Mouse (Mus musculus) testis, adult 2 months (tissue): ENCODE data around the gene Dvl2. TPM values are rescaled to one million over a fixed set of nuclear protein-coding genes. Genes with fewer than 3 reads are reported as not detected.

ENCODE experiments used
- H3K27ac ChIP-seq: fragments of 200-500 bp; 2 replicates; pipeline ENCODE4 v1.5.1; 2012; ENCODE audit warnings: low read depth, low read length; ENCODE audit not compliant: control insufficient read depth, insufficient read depth
- H3K27me3 ChIP-seq: fragments of 200-500 bp; 2 replicates; pipeline ENCODE4 v1.6.1; 2012; ENCODE audit warnings: mild to moderate bottlenecking, low read length, moderate library complexity; ENCODE audit not compliant: control insufficient read depth, insufficient read depth
- H3K36me3 ChIP-seq: fragments of 200-500 bp; 2 replicates; pipeline ENCODE4 v1.6.1; 2012; ENCODE audit warnings: mild to moderate bottlenecking, low read length; ENCODE audit not compliant: control insufficient read depth, insufficient read depth
- H3K4me1 ChIP-seq: fragments of 200-500 bp; 2 replicates; pipeline ENCODE4 v1.6.1; 2012; ENCODE audit warnings: low read length; ENCODE audit not compliant: control insufficient read depth, insufficient read depth
- H3K4me3 ChIP-seq: fragments of 200-500 bp; 2 replicates; pipeline ENCODE4 v1.5.1; 2012; ENCODE audit warnings: low read depth, mild to moderate bottlenecking, low read length, moderate library complexity, mixed read lengths; ENCODE audit not compliant: control insufficient read depth
- CTCF ChIP-seq: fragments of 200-500 bp; IDR thresholded peaks from 2 replicates; pipeline ENCODE4 v1.5.1; 2012; ENCODE audit warnings: low read depth, mild to moderate bottlenecking, inconsistent platforms, low read length, moderate library complexity; ENCODE audit not compliant: control insufficient read depth, insufficient read depth, insufficient replicate concordance
- POLR2A ChIP-seq: fragments of 200-500 bp; IDR thresholded peaks from 2 replicates; pipeline ENCODE4 v1.6.1; 2012; ENCODE audit warnings: low read depth, mild to moderate bottlenecking, inconsistent platforms, low read length, moderate library complexity; ENCODE audit not compliant: control insufficient read depth
- polyA plus RNA-seq: library from polyadenylated mRNA; depleted of rRNA; stranded (reverse); fragments of >200 nt; gene quantifications from 2 replicates; pipeline ENCODE4 v1.2.3, GENCODE M21; 2012; rRNA removed

The Dvl2 gene
- polyA plus RNA-seq, 1 experiment: 16.4 TPM

DNA sequence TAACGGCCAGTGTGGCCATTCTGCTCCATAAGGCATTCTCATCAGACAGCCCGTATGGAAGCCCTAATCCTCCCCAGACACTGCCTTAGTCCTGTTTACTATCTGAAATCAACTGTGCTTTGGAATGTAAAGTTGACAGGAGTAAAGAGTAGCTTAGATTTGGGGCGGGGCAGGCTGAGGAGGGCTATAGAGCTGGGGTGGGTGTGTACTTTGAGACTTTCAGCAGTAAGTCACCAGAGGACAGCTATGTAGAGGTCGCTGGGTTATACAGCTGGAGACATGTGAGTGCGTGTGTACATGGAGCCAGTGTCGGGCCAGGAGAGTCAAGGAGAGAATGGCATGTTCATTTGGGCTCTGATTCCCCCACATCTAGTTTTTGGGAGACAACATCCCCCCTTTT, 59.5 kb downstream of the Dvl2 start:
- Histone ChIP-seq H3K27ac (no peak overlapping the region), H3K4me1 (peaks cover 7% of the 10 kb centered on the region), H3K36me3 (no peaks in the 10 kb centered on the region), H3K27me3 (no peaks in the 10 kb centered on the region), H3K4me3 (no peak overlapping the region)
- no peak for TF ChIP-seq POLR2A
- no peak for TF ChIP-seq CTCF

Other genes with a start within 250 kb of the Dvl2 start
- 54.7 and 75.8 TPM in 2 replicates for gene Polr2a, start 242.0 kb upstream of the Dvl2 start, polyA plus RNA-seq
- 210 and 236 TPM in 2 replicates for gene Slc35g3, start 238.6 kb upstream of the Dvl2 start, polyA plus RNA-seq
- gene Zbtb4, start 234.7 kb upstream of the Dvl2 start, polyA plus RNA-seq: 5.1 and 6.0 TPM in 2 replicates
- gene Chrnb1, start 204.7 kb upstream of the Dvl2 start, polyA plus RNA-seq: 0.79 and 1.2 TPM in 2 replicates
- gene Fgf11, start 198.7 kb upstream of the Dvl2 start, polyA plus RNA-seq: 2.7 and 3.2 TPM in 2 replicates
- 0.52 and 0.79 TPM in 2 replicates for gene Tmem102, start 195.0 kb upstream of the Dvl2 start, polyA plus RNA-seq
- gene Gm39566, start 185.3 kb upstream of the Dvl2 start, polyA plus RNA-seq: 136 and 193 TPM in 2 replicates
- gene Spem2, start 182.1 kb upstream of the Dvl2 start, polyA plus RNA-seq: 758 and 858 TPM in 2 replicates
- gene Spem1, start 178.4 kb upstream of the Dvl2 start, polyA plus RNA-seq: 1,704 and 1,758 TPM in 2 replicates
- 2.4 and 2.7 TPM in 2 replicates for gene Nlgn2, start 162.8 kb upstream of the Dvl2 start, polyA plus RNA-seq
- gene Tmem256, start 162.1 kb upstream of the Dvl2 start, polyA plus RNA-seq: 21.9 and 22.7 TPM in 2 replicates
- 6.5 and 8.5 TPM in 2 replicates for gene Plscr3, start 154.2 kb upstream of the Dvl2 start, polyA plus RNA-seq
- gene Tnk1, start 141.9 kb upstream of the Dvl2 start, polyA plus RNA-seq: 1.6 and 1.9 TPM in 2 replicates
- 20.8 and 27.5 TPM in 2 replicates for gene Tmem95, start 122.6 kb upstream of the Dvl2 start, polyA plus RNA-seq
- gene Kctd11, start 119.2 kb upstream of the Dvl2 start, polyA plus RNA-seq: 0.47 and 0.69 TPM in 2 replicates
- gene Acap1, start 105.1 kb upstream of the Dvl2 start, polyA plus RNA-seq: 4.0 and 4.9 TPM in 2 replicates
- gene 2810408A11Rik, start 99.6 kb upstream of the Dvl2 start, polyA plus RNA-seq: 124 and 125 TPM in 2 replicates
- 57.7 and 61.1 TPM in 2 replicates for gene Neurl4, start 99.5 kb upstream of the Dvl2 start, polyA plus RNA-seq
- 290 and 295 TPM in 2 replicates for gene Gps2, start 86.7 kb upstream of the Dvl2 start, polyA plus RNA-seq
- gene Eif5a, start 78.6 kb upstream of the Dvl2 start, polyA plus RNA-seq: 621 and 702 TPM in 2 replicates
- gene Ybx2, start 64.8 kb upstream of the Dvl2 start, polyA plus RNA-seq: 3,709 and 3,883 TPM in 2 replicates
- 1.9 and 3.6 TPM in 2 replicates for gene Slc2a4, start 52.4 kb upstream of the Dvl2 start, polyA plus RNA-seq
- 3.0 and 4.9 TPM in 2 replicates for gene Cldn7, start 35.8 kb upstream of the Dvl2 start, polyA plus RNA-seq
- gene Ctdnep1, start 19.4 kb upstream of the Dvl2 start, polyA plus RNA-seq: 120 and 137 TPM in 2 replicates
- 225 and 226 TPM in 2 replicates for gene Elp5, start 18.1 kb upstream of the Dvl2 start, polyA plus RNA-seq
- 659 and 826 TPM in 2 replicates for gene Gabarap, start 9.5 kb upstream of the Dvl2 start, polyA plus RNA-seq
- gene Phf23, start 4.8 kb upstream of the Dvl2 start, polyA plus RNA-seq: 19.0 and 21.2 TPM in 2 replicates
- gene Acadvl, start 14.8 kb downstream of the Dvl2 start, polyA plus RNA-seq: 20.6 and 20.9 TPM in 2 replicates
- gene Dlg4, start 16.3 kb downstream of the Dvl2 start, polyA plus RNA-seq: 5.6 and 6.5 TPM in 2 replicates
- 1.00 and 1.4 TPM in 2 replicates for gene Asgr1, start 53.5 kb downstream of the Dvl2 start, polyA plus RNA-seq
- gene Asgr2, start 92.0 kb downstream of the Dvl2 start, polyA plus RNA-seq: 0.18 and 0.58 TPM in 2 replicates
- 0.91 and 1.4 TPM in 2 replicates for gene Mgl2, start 129.7 kb downstream of the Dvl2 start, polyA plus RNA-seq
- 1.7 and 2.0 TPM in 2 replicates for gene Clec10a, start 155.6 kb downstream of the Dvl2 start, polyA plus RNA-seq
- 2.3 and 3.0 TPM in 2 replicates for gene Slc16a11, start 212.2 kb downstream of the Dvl2 start, polyA plus RNA-seq
- gene Slc16a13, start 220.5 kb downstream of the Dvl2 start, polyA plus RNA-seq: 2.2 and 3.3 TPM in 2 replicates
- 1.9 and 2.3 TPM in 2 replicates for gene Bcl6b, start 229.2 kb downstream of the Dvl2 start, polyA plus RNA-seq
- 26.6 and 27.7 TPM in 2 replicates for gene 0610010K14Rik, start 237.3 kb downstream of the Dvl2 start, polyA plus RNA-seq
- 3.4 and 3.7 TPM in 2 replicates for gene Gm21988, start 239.2 kb downstream of the Dvl2 start, polyA plus RNA-seq
- 112 and 119 TPM in 2 replicates for gene Rnasek, start 239.2 kb downstream of the Dvl2 start, polyA plus RNA-seq